Mouse (Mus musculus) stomach, postnatal 0 days (tissue): ENCODE measurements around the gene Pax8.

Source experiments
- CTCF ChIP-seq: IDR thresholded peaks from 2 replicates; pipeline ENCODE4 v1.5.1; 2016; ENCODE audit warnings: antibody characterized with exemption, low read depth, mild to moderate bottlenecking, moderate library complexity
- EP300 ChIP-seq: optimal IDR thresholded peaks from 2 replicates; pipeline ENCODE3; 2016; ENCODE audit warnings: antibody characterized with exemption

GRCm38 (mm10) chr2:24382456-24383230 lies 92.8 kb downstream of the Pax8 start:
- TF ChIP-seq CTCF = no peak
- TF ChIP-seq EP300 = no peak
